11 mouse cellular contexts compared by ENCODE assay signal in genomic region chr13:82058131-82058731, GRCm38 (mm10).
DNase-seq lines count a peak whose midpoint lies in the region; ATAC-seq and TF ChIP-seq lines count a peak whose summit lies in the region.
"Had no signal": no experiment of that assay in that cellular context is flagged by ENCODE, and none has a peak within 500 bp of the region (broad histone marks: within the 10 kb centered on the region; RNA-seq: fewer than 3 reads in every experiment).

No protein-coding gene starts in this region.

- ATAC-seq in midbrain, embryonic 13.5 days: peak; percentile 67
- ATAC-seq in midbrain, embryonic 11.5 days (ENCODE audit: low FRiP score): no peak
- peak; percentile 82 for ATAC-seq in forebrain, embryonic 14.5 days
- peak; percentile 62 for ATAC-seq in limb, embryonic 11.5 days (ENCODE audit: insufficient number of reproducible peaks, low FRiP score, low TSS enrichment, low read depth)
- ATAC-seq in liver, postnatal 0 days: no peak

- no peak overlapping the region for H3K4me3 ChIP-seq in midbrain, embryonic 13.5 days (replicated peaks)
- H3K4me3 ChIP-seq in midbrain, embryonic 11.5 days (ENCODE audit: low read depth, low read length): no peak overlapping the region
- no peak overlapping the region for H3K4me3 ChIP-seq in forebrain, embryonic 14.5 days (ENCODE audit: low read depth, low read length)
- no peak overlapping the region for H3K4me3 ChIP-seq in limb, embryonic 11.5 days (ENCODE audit: low read depth, low read length)
- no peak overlapping the region for H3K4me3 ChIP-seq in liver, postnatal 0 days (ENCODE audit: low read depth, low read length)
- H3K4me3 ChIP-seq: liver, embryonic 13.5 days; megakaryocyte, embryonic 14.5 days had no signal

- H3K27me3 ChIP-seq in midbrain, embryonic 13.5 days: no peaks in the 10 kb centered on the region
- H3K27me3 ChIP-seq in midbrain, embryonic 11.5 days (ENCODE audit: control insufficient read depth, insufficient read depth, low read length): no peaks in the 10 kb centered on the region
- H3K27me3 ChIP-seq in forebrain, embryonic 14.5 days (replicated peaks; ENCODE audit: control insufficient read depth, insufficient read depth, low read length): no peaks in the 10 kb centered on the region
- no peaks in the 10 kb centered on the region for H3K27me3 ChIP-seq in limb, embryonic 11.5 days (ENCODE audit: control insufficient read depth, insufficient read depth, low read length)
- no peaks in the 10 kb centered on the region for H3K27me3 ChIP-seq in liver, postnatal 0 days (ENCODE audit: insufficient read depth, low read length)
- H3K27me3 ChIP-seq: liver, embryonic 13.5 days; megakaryocyte, embryonic 14.5 days had no signal

- no peak overlapping the region for H3K27ac ChIP-seq in midbrain, embryonic 13.5 days
- H3K27ac ChIP-seq in midbrain, embryonic 11.5 days (ENCODE audit: low read depth, low read length): no peak overlapping the region
- no peak overlapping the region for H3K27ac ChIP-seq in forebrain, embryonic 14.5 days (ENCODE audit: low read depth, low read length)
- no peak overlapping the region for H3K27ac ChIP-seq in limb, embryonic 11.5 days (replicated peaks; ENCODE audit: low read depth, low read length)
- no peak overlapping the region for H3K27ac ChIP-seq in liver, postnatal 0 days (ENCODE audit: low read depth)
- H3K27ac ChIP-seq: liver, embryonic 13.5 days had no signal

- no peak overlapping the region for H3K4me2 ChIP-seq in midbrain, embryonic 13.5 days (replicated peaks)
- H3K4me2 ChIP-seq in midbrain, embryonic 11.5 days: no peak overlapping the region
- H3K4me2 ChIP-seq in forebrain, embryonic 14.5 days (ENCODE audit: low read length): no peak overlapping the region
- H3K4me2 ChIP-seq in limb, embryonic 11.5 days (ENCODE audit: low read depth, severe bottlenecking): no peak overlapping the region
- H3K4me2 ChIP-seq in liver, postnatal 0 days (ENCODE audit: low read depth, low read length): no peak overlapping the region
- H3K4me2 ChIP-seq: liver, embryonic 13.5 days had no signal

- peaks cover 22% of the 10 kb centered on the region for H3K4me1 ChIP-seq in midbrain, embryonic 13.5 days (replicated peaks)
- H3K4me1 ChIP-seq in midbrain, embryonic 11.5 days (ENCODE audit: control insufficient read depth, insufficient read depth, low read length): no peaks in the 10 kb centered on the region
- peaks cover 16% of the 10 kb centered on the region for H3K4me1 ChIP-seq in forebrain, embryonic 14.5 days (ENCODE audit: control insufficient read depth, insufficient read depth, low read length)
- H3K4me1 ChIP-seq in limb, embryonic 11.5 days (ENCODE audit: control insufficient read depth, insufficient read depth, low read length): peaks cover 12% of the 10 kb centered on the region
- H3K4me1 ChIP-seq in liver, postnatal 0 days (ENCODE audit: insufficient read depth): no peaks in the 10 kb centered on the region
- H3K4me1 ChIP-seq: liver, embryonic 13.5 days; megakaryocyte, embryonic 14.5 days had no signal

- H3K9me3 ChIP-seq in midbrain, embryonic 13.5 days: no peaks in the 10 kb centered on the region
- H3K9me3 ChIP-seq in midbrain, embryonic 11.5 days (ENCODE audit: control insufficient read depth, low read length): no peaks in the 10 kb centered on the region
- H3K9me3 ChIP-seq in forebrain, embryonic 14.5 days (replicated peaks; ENCODE audit: control insufficient read depth, low read length): no peaks in the 10 kb centered on the region
- no peaks in the 10 kb centered on the region for H3K9me3 ChIP-seq in limb, embryonic 11.5 days (ENCODE audit: control insufficient read depth, low read length)
- no peaks in the 10 kb centered on the region for H3K9me3 ChIP-seq in liver, postnatal 0 days (ENCODE audit: low read length)
- H3K9me3 ChIP-seq: liver, embryonic 13.5 days; megakaryocyte, embryonic 14.5 days had no signal

- no peak overlapping the region for H3K9ac ChIP-seq in midbrain, embryonic 13.5 days (replicated peaks)
- H3K9ac ChIP-seq in midbrain, embryonic 11.5 days (ENCODE audit: low read length): no peak overlapping the region
- no peak overlapping the region for H3K9ac ChIP-seq in forebrain, embryonic 14.5 days (ENCODE audit: low read length)
- no peak overlapping the region for H3K9ac ChIP-seq in limb, embryonic 11.5 days (ENCODE audit: low read length)
- no peak overlapping the region for H3K9ac ChIP-seq in liver, postnatal 0 days (replicated peaks)
- H3K9ac ChIP-seq: liver, embryonic 13.5 days had no signal

- TF ChIP-seq EP300 in liver, postnatal 0 days (IDR thresholded peaks at IDR 0.05; ENCODE audit: low read depth): no peak

- 40% methylated on average over 3 of the region's 3 CpGs for WGBS in midbrain, embryonic 13.5 days
- WGBS in midbrain, embryonic 11.5 days: 70% methylated on average over 3 of the region's 3 CpGs
- WGBS in forebrain, embryonic 14.5 days: 4% methylated on average over 3 of the region's 3 CpGs
- WGBS in limb, embryonic 11.5 days: 2% methylated on average over 3 of the region's 3 CpGs
- 56% methylated on average over 3 of the region's 3 CpGs for WGBS in liver, postnatal 0 days (ENCODE audit: insufficient replicate concordance)

- TF ChIP-seq CTCF in liver, postnatal 0 days (IDR thresholded peaks at IDR 0.05; ENCODE audit: low read depth): no peak

- no peaks in the 10 kb centered on the region for H3K36me3 ChIP-seq in midbrain, embryonic 13.5 days
- no peaks in the 10 kb centered on the region for H3K36me3 ChIP-seq in midbrain, embryonic 11.5 days (ENCODE audit: control insufficient read depth, insufficient read depth, low read length)
- H3K36me3 ChIP-seq in forebrain, embryonic 14.5 days (ENCODE audit: control insufficient read depth, insufficient read depth, low read length): no peaks in the 10 kb centered on the region
- H3K36me3 ChIP-seq in limb, embryonic 11.5 days (ENCODE audit: control insufficient read depth, insufficient read depth, low read length): no peaks in the 10 kb centered on the region
- H3K36me3 ChIP-seq in liver, postnatal 0 days (replicated peaks; ENCODE audit: insufficient read depth, low read length): no peaks in the 10 kb centered on the region
- H3K36me3 ChIP-seq: liver, embryonic 13.5 days had no signal

- no peak for DNase-seq in midbrain, embryonic 11.5 days (ENCODE audit: low spot score, missing footprints)
- DNase-seq in forebrain, embryonic 14.5 days (ENCODE audit: low spot score): peak; percentile 92
- no peak for DNase-seq in limb, embryonic 11.5 days (ENCODE audit: low spot score)
- DNase-seq in cerebellum, postnatal 4 days (ENCODE audit: low spot score in 2 of 2): no peak
- no peak for DNase-seq in layer of hippocampus, adult 9-10 months (ENCODE audit: low spot score)
- no peak for DNase-seq in liver, postnatal 0 days
- DNase-seq: cerebellum, adult 11-12 months; kidney, postnatal 4 days; liver, embryonic 13.5 days had no signal

Comparison
In these comparisons a context has a peak if more than half of its experiments do, and no peak if none do; other contexts are left out.
1. ATAC-seq: peak in midbrain, embryonic 13.5 days (single experiment), forebrain, embryonic 14.5 days (single experiment) and limb, embryonic 11.5 days (single experiment); none in midbrain, embryonic 11.5 days (single experiment) and liver, postnatal 0 days (single experiment).